21 mouse cellular contexts compared by ENCODE assay signal in the genomic region with DNA sequence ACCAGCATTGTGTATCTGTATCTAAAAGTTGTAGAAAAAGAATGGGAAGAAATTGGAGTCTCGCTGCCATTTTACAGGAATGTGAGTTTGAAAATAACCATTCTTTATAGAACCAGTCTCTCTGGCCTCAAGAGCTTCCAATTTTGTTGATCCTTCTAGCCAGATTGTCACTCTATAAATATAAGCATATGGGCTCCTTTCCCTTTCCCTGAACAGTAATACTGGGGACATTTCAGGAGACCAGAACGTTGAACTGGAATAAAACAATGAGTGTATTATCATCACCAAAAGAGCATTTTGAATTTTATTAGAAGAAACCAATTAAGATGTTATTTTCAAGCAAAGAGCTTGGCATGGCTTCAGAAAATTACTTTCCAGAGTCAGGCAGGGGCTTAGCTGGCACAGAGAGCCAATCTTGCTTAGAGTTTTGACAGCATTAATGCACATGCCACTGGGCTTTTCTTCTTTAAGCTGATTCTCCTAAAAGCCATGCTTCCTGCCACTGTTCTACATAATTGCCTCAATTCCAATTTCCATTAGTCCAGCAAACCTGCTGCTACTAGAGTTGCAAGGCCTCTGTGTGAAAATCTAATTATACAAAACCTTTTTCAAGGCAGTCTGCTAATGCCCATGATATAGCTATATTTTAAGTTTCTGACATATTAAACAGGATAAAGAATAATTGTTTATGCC. TPM values are rescaled to one million over a fixed set of nuclear protein-coding genes. Genes with fewer than 3 reads are reported as not detected.
DNase-seq lines count a peak whose midpoint lies in the region; ATAC-seq and TF ChIP-seq lines count a peak whose summit lies in the region.
"Had no signal": no experiment of that assay in that cellular context is flagged by ENCODE, and none has a peak within 500 bp of the region (broad histone marks: within the 10 kb centered on the region; RNA-seq: fewer than 3 reads in every experiment).

No protein-coding gene starts in this region.

- no peaks in the 10 kb centered on the region for H3K27me3 ChIP-seq in midbrain, embryonic 12.5 days
- no peaks in the 10 kb centered on the region for H3K27me3 ChIP-seq in midbrain, embryonic 10.5 days (ENCODE audit: low read depth, poor library complexity, severe bottlenecking)
- H3K27me3 ChIP-seq in hindbrain, embryonic 14.5 days (ENCODE audit: control insufficient read depth, insufficient read depth, low read length), result no peaks in the 10 kb centered on the region
- no peaks in the 10 kb centered on the region for H3K27me3 ChIP-seq in midbrain, postnatal 0 days (ENCODE audit: insufficient read depth, low read length)
- H3K27me3 ChIP-seq: heart, embryonic 12.5 days; limb, embryonic 13.5 days; liver, embryonic 13.5 days; lung, embryonic 15.5 days had no signal

- H3K9ac ChIP-seq in midbrain, embryonic 12.5 days (replicated peaks), result no peak overlapping the region
- no peak overlapping the region for H3K9ac ChIP-seq in hindbrain, embryonic 14.5 days
- no peak overlapping the region for H3K9ac ChIP-seq in midbrain, postnatal 0 days (replicated peaks; ENCODE audit: low read length, poor library complexity, severe bottlenecking)
- H3K9ac ChIP-seq: heart, embryonic 12.5 days; limb, embryonic 13.5 days; liver, embryonic 13.5 days; lung, embryonic 15.5 days had no signal

- no peak for DNase-seq in midbrain, embryonic 10.5 days (ENCODE audit: low spot score)
- peak; percentile 22 for DNase-seq in brain, embryonic 18.5 days (ENCODE audit: low read depth, low spot score)
- DNase-seq in hindbrain, embryonic 14.5 days (ENCODE audit: low spot score), result peak; percentile 45
- DNase-seq in midbrain, postnatal 0 days (ENCODE audit: low spot score), result peak; percentile 47
- no peak for DNase-seq in kidney, postnatal 14 days
- DNase-seq in heart, postnatal 4 days, result no peak
- no peak for DNase-seq in urinary bladder, postnatal 10 days (ENCODE audit: low spot score)
- DNase-seq: B cell, adult 2 months; cerebellum, adult 11 months; cerebellum, postnatal 14 days; heart, adult 11 months; heart, postnatal 14 days; kidney, adult 8-10 months; kidney, postnatal 25 days; liver, embryonic 13.5 days; lung, postnatal 4 days; thymus, postnatal 25 days had no signal

- 0 out of 2 replicates have a peak, but pooled peaks cover 3% of the 10 kb centered on the region for H3K4me1 ChIP-seq in midbrain, embryonic 12.5 days
- peaks cover 10% of the 10 kb centered on the region for H3K4me1 ChIP-seq in midbrain, embryonic 10.5 days
- peaks cover 3% of the 10 kb centered on the region; the same call in 1 of the 2 replicates for H3K4me1 ChIP-seq in hindbrain, embryonic 14.5 days (replicated peaks; ENCODE audit: control insufficient read depth, insufficient read depth, low read length)
- H3K4me1 ChIP-seq in midbrain, postnatal 0 days (ENCODE audit: insufficient read depth, low read length), result no peaks in the 10 kb centered on the region
- H3K4me1 ChIP-seq: liver, embryonic 13.5 days; lung, embryonic 15.5 days had no signal

- H3K27ac ChIP-seq in midbrain, embryonic 12.5 days (replicated peaks), result no peak overlapping the region
- H3K27ac ChIP-seq in midbrain, embryonic 10.5 days (replicated peaks), result no peak overlapping the region
- H3K27ac ChIP-seq in hindbrain, embryonic 14.5 days, result no peak overlapping the region
- H3K27ac ChIP-seq in midbrain, postnatal 0 days (ENCODE audit: low read depth, low read length), result no peak overlapping the region
- H3K27ac ChIP-seq: limb, embryonic 13.5 days; liver, embryonic 13.5 days; lung, embryonic 15.5 days had no signal

- H3K36me3 ChIP-seq in midbrain, embryonic 12.5 days, result no peaks in the 10 kb centered on the region
- H3K36me3 ChIP-seq in midbrain, embryonic 10.5 days, result no peaks in the 10 kb centered on the region
- no peaks in the 10 kb centered on the region for H3K36me3 ChIP-seq in hindbrain, embryonic 14.5 days (replicated peaks; ENCODE audit: control insufficient read depth, insufficient read depth)
- H3K36me3 ChIP-seq in midbrain, postnatal 0 days (ENCODE audit: insufficient read depth, low read length), result no peaks in the 10 kb centered on the region
- H3K36me3 ChIP-seq: heart, embryonic 12.5 days; limb, embryonic 13.5 days; liver, embryonic 13.5 days; lung, embryonic 15.5 days had no signal

- ATAC-seq in midbrain, embryonic 12.5 days (ENCODE audit: low FRiP score, low read depth), result peak; percentile 63; the same call in 1 of the 2 replicates
- peak; percentile 71; the same call in 1 of the 2 replicates for ATAC-seq in hindbrain, embryonic 14.5 days (ENCODE audit: low FRiP score)
- ATAC-seq in midbrain, postnatal 0 days (ENCODE audit: low FRiP score), result 0 out of 2 replicates have a peak, but pooled peaks have one; percentile 20

- TF ChIP-seq CTCF in midbrain, postnatal 0 days (IDR thresholded peaks at IDR 0.05), result no peak

- H3K4me2 ChIP-seq in midbrain, embryonic 12.5 days (replicated peaks), result no peak overlapping the region
- H3K4me2 ChIP-seq in hindbrain, embryonic 14.5 days (replicated peaks), result no peak overlapping the region
- no peak overlapping the region for H3K4me2 ChIP-seq in midbrain, postnatal 0 days (ENCODE audit: low read depth, low read length, poor library complexity, severe bottlenecking)
- H3K4me2 ChIP-seq: heart, embryonic 12.5 days; limb, embryonic 13.5 days; liver, embryonic 13.5 days; lung, embryonic 15.5 days had no signal

- no peak overlapping the region for H3K4me3 ChIP-seq in midbrain, embryonic 12.5 days
- no peak overlapping the region for H3K4me3 ChIP-seq in midbrain, embryonic 10.5 days
- no peak overlapping the region for H3K4me3 ChIP-seq in hindbrain, embryonic 14.5 days (replicated peaks; ENCODE audit: low read length)
- H3K4me3 ChIP-seq in midbrain, postnatal 0 days (ENCODE audit: low read depth, low read length), result no peak overlapping the region
- H3K4me3 ChIP-seq: heart, embryonic 12.5 days; limb, embryonic 13.5 days; liver, embryonic 13.5 days; lung, embryonic 15.5 days had no signal

- WGBS in midbrain, embryonic 12.5 days, result 59% methylated on average over 2 of the region's 2 CpGs
- 84% methylated on average over 2 of the region's 2 CpGs for WGBS in midbrain, embryonic 10.5 days
- WGBS in hindbrain, embryonic 14.5 days, result 64% methylated on average over 2 of the region's 2 CpGs
- 47% methylated on average over 2 of the region's 2 CpGs for WGBS in midbrain, postnatal 0 days

- H3K9me3 ChIP-seq in midbrain, embryonic 12.5 days, result no peaks in the 10 kb centered on the region
- H3K9me3 ChIP-seq in midbrain, embryonic 10.5 days (replicated peaks), result no peaks in the 10 kb centered on the region
- H3K9me3 ChIP-seq in hindbrain, embryonic 14.5 days (ENCODE audit: control insufficient read depth, low read length), result no peaks in the 10 kb centered on the region
- no peaks in the 10 kb centered on the region for H3K9me3 ChIP-seq in midbrain, postnatal 0 days (ENCODE audit: low read length)
- H3K9me3 ChIP-seq: heart, embryonic 12.5 days; limb, embryonic 13.5 days; liver, embryonic 13.5 days; lung, embryonic 15.5 days had no signal

RNA-seq across cellular contexts. Expression of a gene that starts 12.6 kb away (rescaled TPM):
- 17.1 and 20.1 TPM in 2 replicates for polyA plus RNA-seq in midbrain, embryonic 12.5 days (2016; fragmentation: Nextera tagmentation; extraction: Ambion mirVana)
- 10.7 and 16.1 TPM in 2 replicates for polyA plus RNA-seq in midbrain, embryonic 10.5 days (2016; fragmentation: Nextera tagmentation; extraction: Ambion mirVana)
- 22.0 and 25.8 TPM in 2 replicates for polyA plus RNA-seq in hindbrain, embryonic 14.5 days (2014; fragmentation: Nextera tagmentation; extraction: Ambion mirVana)
- 26.8 and 34.0 TPM in 2 replicates for total RNA-seq in midbrain, postnatal 0 days (2014; rRNA removed)
- polyA plus RNA-seq in midbrain, postnatal 0 days (2015; fragmentation: Nextera tagmentation; extraction: Ambion mirVana), result 12.2 and 12.8 TPM in 2 replicates
- 10 to 100 TPM; 21.8 to 26.3 TPM for total RNA-seq in heart, postnatal 4 days (2021)

Comparison
In these comparisons a context has a peak if more than half of its experiments do, and no peak if none do; other contexts are left out.
1. DNase-seq: peak in brain, embryonic 18.5 days (single experiment), hindbrain, embryonic 14.5 days (single experiment) and midbrain, postnatal 0 days (single experiment); none in midbrain, embryonic 10.5 days (single experiment), kidney, postnatal 14 days (single experiment), heart, postnatal 4 days (single experiment) and urinary bladder, postnatal 10 days (single experiment).
2. ATAC-seq: peak in every context shown above with its lines; median percentile 71 in hindbrain, embryonic 14.5 days; 63 in midbrain, embryonic 12.5 days; 20 in midbrain, postnatal 0 days.